Mouse (Mus musculus): ENCODE measurements around the gene Ddx19a.
A peak's percentile ranks its signal among the peaks of the same experiment; 100 is the strongest.
"Not testable (repeated sequence)": the region's sequence is repeated elsewhere in the genome, so short reads cannot be mapped to it uniquely, and the experiment has no call there.

Gene Ddx19a

GRCm38 (mm10) chr8:110969910-110970770 is 27.5 kb downstream of the Ddx19a start:
- peak; percentile 94 for DNase-seq (ENCODE audit: low spot score)

- DNase-seq (ENCODE audit: low spot score), result no peak
Measured at GRCm38 (mm10) chr8:110967326-110967725, 30.3 kb downstream of the Ddx19a start.

GRCm38 (mm10) chr8:110966586-110966985 is 31.0 kb downstream of the Ddx19a start:
- DNase-seq (ENCODE audit: low spot score), result no peak

- DNase-seq (ENCODE audit: low spot score), result peak; percentile 70
Measured at GRCm38 (mm10) chr8:110965594-110965993, 32.0 kb downstream of the Ddx19a start.

- no peak for DNase-seq (ENCODE audit: low spot score)
Measured at GRCm38 (mm10) chr8:110964666-110965065, 32.9 kb downstream of the Ddx19a start.

GRCm38 (mm10) chr8:110963051-110963450 is 34.5 kb downstream of the Ddx19a start:
- no peak for DNase-seq (ENCODE audit: low spot score)

GRCm38 (mm10) chr8:110959906-110960305 is 37.7 kb downstream of the Ddx19a start:
- no peak for DNase-seq (ENCODE audit: low spot score)

GRCm38 (mm10) chr8:110959071-110959780 is 38.4 kb downstream of the Ddx19a start:
- peak; percentile 61 for DNase-seq (ENCODE audit: low spot score)

- DNase-seq (ENCODE audit: low spot score), result not testable (repeated sequence)
Measured at GRCm38 (mm10) chr8:110958553-110958952, 39.0 kb downstream of the Ddx19a start.

- DNase-seq (ENCODE audit: low spot score), result no peak
Measured at GRCm38 (mm10) chr8:110958135-110958534, 39.5 kb downstream of the Ddx19a start.

- no peak for DNase-seq (ENCODE audit: low spot score)
Measured at GRCm38 (mm10) chr8:110957471-110957870, 40.1 kb downstream of the Ddx19a start.

- no peak for DNase-seq (ENCODE audit: low spot score)
Measured at GRCm38 (mm10) chr8:110956619-110957450, 40.8 kb downstream of the Ddx19a start.

- DNase-seq (ENCODE audit: low spot score), result no peak
Measured at GRCm38 (mm10) chr8:110954776-110955175, 42.8 kb downstream of the Ddx19a start.

- no peak for DNase-seq (ENCODE audit: low spot score)
Measured at GRCm38 (mm10) chr8:110950065-110950484, 47.5 kb downstream of the Ddx19a start.

- DNase-seq (ENCODE audit: low spot score), result no peak
Measured at GRCm38 (mm10) chr8:110945716-110946115, 51.9 kb downstream of the Ddx19a start.

- no peak for DNase-seq (ENCODE audit: low spot score)
Measured at GRCm38 (mm10) chr8:110944276-110944876, 53.2 kb downstream of the Ddx19a start.

- DNase-seq (ENCODE audit: low spot score), result no peak
Measured at GRCm38 (mm10) chr8:110941453-110941948, 56.1 kb downstream of the Ddx19a start.

GRCm38 (mm10) chr8:110940682-110941452 is 56.7 kb downstream of the Ddx19a start:
- DNase-seq (ENCODE audit: low spot score), result no peak

GRCm38 (mm10) chr8:110938882-110939589 is 58.6 kb downstream of the Ddx19a start:
- DNase-seq (ENCODE audit: low spot score), result peak; percentile 69

GRCm38 (mm10) chr8:110936217-110936616 is 61.4 kb downstream of the Ddx19a start:
- DNase-seq (ENCODE audit: low spot score), result peak; percentile 54
